Mouse (Mus musculus) left cerebral cortex, adult 2 months (tissue): ENCODE data around the gene Kirrel2. TPM values are rescaled to one million over a fixed set of nuclear protein-coding genes. Genes with fewer than 3 reads are reported as not detected.
A peak's percentile ranks its signal among the peaks of the same experiment; 100 is the strongest.
"Not testable (repeated sequence)": the region's sequence is repeated elsewhere in the genome, so short reads cannot be mapped to it uniquely, and the experiment has no call there.

ENCODE experiments used
- DNase-seq, 2 experiments: peaks; one replicate each; pipeline ENCODE4 v3.0.0; 2021 to 2022; ENCODE audit warnings: low spot score in 2 of 2, mixed read lengths in 1 of 2; ENCODE audit errors: extremely low spot score in 1 of 2
- H3K27ac ChIP-seq: fragments of 200-600 bp; 2 replicates; pipeline ENCODE4 v1.8.1; 2022
- H3K4me3 ChIP-seq: fragments of 200-600 bp; 2 replicates; pipeline ENCODE4 v1.8.1; 2022
- CTCF ChIP-seq: fragments of 200-600 bp; IDR thresholded peaks from 2 replicates; pipeline ENCODE4 v1.8.1; 2022; ENCODE audit warnings: antibody characterized with exemption, mild to moderate bottlenecking, moderate library complexity
- intact Hi-C: fragments of 180-260 bp; cut with DNase I; formaldehyde crosslinking; loops from one replicate; pipeline ENCODE4 v1.15.1; 2025
- long read RNA-seq, 2 experiments: library from polyadenylated mRNA; stranded (forward); transcript quantifications; one replicate each; pipeline ENCODE4 v2.0.0; 2021; ENCODE audit warnings: borderline mapping rate in 2 of 2
- total RNA-seq, 2 experiments: library from RNA; stranded (reverse); gene quantifications; 2 replicates each; pipeline ENCODE4 v1.2.3; 2021

Gene Kirrel2
- total RNA-seq = 10 to 100 TPM; 11.0 to 11.9 TPM
- long read RNA-seq, experiment 1, transcript Kirrel2-201 (15 exons, 3,352 nt) = major isoform, 14 of 17 reads
- long read RNA-seq, experiment 1, partial matches to known transcripts = 3 of 17 reads
- long read RNA-seq, experiment 1, other reads (novel, unspliced or antisense) = 0 of 17 reads
- long read RNA-seq, experiment 2, transcript Kirrel2-201 (15 exons, 3,352 nt) = major isoform, 8 of 11 reads
- long read RNA-seq, experiment 2, partial matches to known transcripts = 2 of 11 reads
- long read RNA-seq, experiment 2, other reads (novel, unspliced or antisense) = 1 of 11 reads

GRCm38 (mm10) chr7:30457629-30458330 lies at the start of gene Kirrel2, which contains the start of gene Nphs1:
Gene Kirrel2, minus strand, starts transcription at chr7:30457690.
Gene Nphs1, plus strand, starts transcription at chr7:30458315.
- intact Hi-C loops = no loop called here
- peak within 1 kb of the TSS; percentile 72 for H3K27ac ChIP-seq
- peak within 1 kb of the TSS; percentile 45 for H3K4me3 ChIP-seq
- DNase-seq = peak; percentile 64 to 67
- TF ChIP-seq CTCF = no peak

- peak; percentile 41 for TF ChIP-seq CTCF
- H3K4me3 ChIP-seq, intact Hi-C loops, DNase-seq, H3K27ac ChIP-seq: not testable (repeated sequence)
These were observed 43.7 kb upstream of the Kirrel2 start for GRCm38 (mm10) chr7:30501159-30501558.

GRCm38 (mm10) chr7:30495506-30496042 lies 38.1 kb upstream of the Kirrel2 start:
- H3K27ac ChIP-seq, intact Hi-C loops, DNase-seq, H3K4me3 ChIP-seq: not testable (repeated sequence)

- no peak for DNase-seq
- intact Hi-C loops = loop anchor here (5.0 kb wide), 1 partner anchor 161 kb away; no protein-coding TSS in a partner anchor
- H3K4me3 ChIP-seq = no peak within 1 kb of the TSS
- TF ChIP-seq CTCF = no peak
- no peak within 1 kb of the TSS for H3K27ac ChIP-seq
These were observed 36.0 kb upstream of the Kirrel2 start, which contains the start of gene Prodh2 for GRCm38 (mm10) chr7:30493401-30493931. Gene Prodh2, plus strand, starts transcription at chr7:30493622.

- intact Hi-C loops = loop anchor here (5.0 kb wide), 1 partner anchor 160 kb away; no protein-coding TSS in a partner anchor
- DNase-seq = peak; percentile 53 to 77
- H3K27ac ChIP-seq = no peak overlapping the region
- peak; percentile 82 for TF ChIP-seq CTCF
- H3K4me3 ChIP-seq = no peak overlapping the region
These were observed 35.3 kb upstream of the Kirrel2 start for GRCm38 (mm10) chr7:30492765-30493164.

- TF ChIP-seq CTCF = peak; percentile 12
- no peak overlapping the region for H3K4me3 ChIP-seq
- DNase-seq = no peak
- no peak overlapping the region for H3K27ac ChIP-seq
- intact Hi-C loops = loop anchor here (2.0 to 5.0 kb wide), 3 partner anchors 50 to 159 kb away; partner anchors contain the start of genes Hspb6 and Proser3
These were observed 33.4 kb upstream of the Kirrel2 start for GRCm38 (mm10) chr7:30490957-30491307.

- peak; percentile 78 for TF ChIP-seq CTCF
- H3K27ac ChIP-seq = no peak overlapping the region
- H3K4me3 ChIP-seq = no peak overlapping the region
- intact Hi-C loops = loop anchor here (2.0 to 5.0 kb wide), 3 partner anchors 50 to 158 kb away; partner anchors contain the start of genes Hspb6 and Proser3
- peak; percentile 38 to 59 for DNase-seq
These were observed 32.9 kb upstream of the Kirrel2 start for GRCm38 (mm10) chr7:30490251-30490956.

- intact Hi-C loops = no loop called here
- no peak for DNase-seq
- TF ChIP-seq CTCF = no peak
- Histone ChIP-seq H3K4me3 (no peak overlapping the region), H3K27ac (no peak overlapping the region)
These were observed 26.8 kb upstream of the Kirrel2 start for GRCm38 (mm10) chr7:30484250-30484649.

GRCm38 (mm10) chr7:30477415-30478381 lies 20.2 kb upstream of the Kirrel2 start:
- intact Hi-C loops = no loop called here
- no peak for TF ChIP-seq CTCF
- peak; percentile 41 to 54 for DNase-seq
- Histone ChIP-seq H3K4me3 (peak overlapping the region; percentile 36), H3K27ac (no peak overlapping the region; the same call in 1 of the 2 replicates)

- H3K4me3 ChIP-seq, intact Hi-C loops, DNase-seq, H3K27ac ChIP-seq: not testable (repeated sequence)
These were observed 18.6 kb upstream of the Kirrel2 start for GRCm38 (mm10) chr7:30476136-30476535.
